Mouse (Mus musculus) hindbrain, embryonic 16.5 days (tissue): ENCODE measurements around the gene Endou. TPM values are rescaled to one million over a fixed set of nuclear protein-coding genes. Genes with fewer than 3 reads are reported as not detected.
A peak's percentile ranks its signal among the peaks of the same experiment; 100 is the strongest.

Source experiments
- ATAC-seq: fragments of 200-750 bp; cut with Nextera tagmentation; 2 replicates; pipeline ENCODE4 v1.8.0; 2017; ENCODE audit warnings: moderate TSS enrichment, moderate library complexity
- H3K27ac ChIP-seq: fragments of 300-500 bp; sonication (generic); 2 replicates; pipeline ENCODE4 v1.5.1; 2014; ENCODE audit warnings: low read depth, mild to moderate bottlenecking, control low read depth, low read length, moderate library complexity
- H3K27me3 ChIP-seq: fragments of 300-500 bp; sonication (generic); replicated peaks from 2 replicates; pipeline ENCODE4 v1.6.1; 2014; ENCODE audit warnings: low read length; ENCODE audit not compliant: control insufficient read depth, insufficient read depth
- H3K36me3 ChIP-seq: fragments of 300-500 bp; sonication (generic); 2 replicates; pipeline ENCODE4 v1.6.1; 2014; ENCODE audit warnings: mild to moderate bottlenecking, low read length, moderate library complexity, mixed read lengths; ENCODE audit not compliant: control insufficient read depth, insufficient read depth
- H3K4me1 ChIP-seq: fragments of 300-500 bp; sonication (generic); 2 replicates; pipeline ENCODE4 v1.6.1; 2014; ENCODE audit warnings: low read depth, low read length; ENCODE audit not compliant: control insufficient read depth, insufficient read depth
- H3K4me2 ChIP-seq: fragments of 300-500 bp; sonication (generic); 2 replicates; pipeline ENCODE4 v1.6.1; 2014; ENCODE audit warnings: mild to moderate bottlenecking, low read length, control low read depth, moderate library complexity
- H3K4me3 ChIP-seq: fragments of 300-500 bp; sonication (generic); 2 replicates; pipeline ENCODE4 v1.5.1; 2014; ENCODE audit warnings: mild to moderate bottlenecking, low read length, control low read depth, moderate library complexity
- H3K9ac ChIP-seq: fragments of 300-500 bp; sonication (generic); 2 replicates; pipeline ENCODE4 v1.6.1; 2014; ENCODE audit warnings: low read depth, mild to moderate bottlenecking, control low read depth, low read length, moderate library complexity
- H3K9me3 ChIP-seq: fragments of 300-500 bp; sonication (generic); 2 replicates; pipeline ENCODE4 v1.6.1; 2014; ENCODE audit warnings: mild to moderate bottlenecking, low read length, moderate library complexity; ENCODE audit not compliant: control insufficient read depth
- WGBS: fragments of 180-500 bp; shearing (Covaris S2); extraction: QIAGEN DNeasy Blood & Tissue Kit; methylation state at CpG from one replicate; pipeline ENCODE4 v1.1.7; 2014; 5-methylcytosine and 5-hydroxymethylcytosine counted together
- polyA plus RNA-seq: library from polyadenylated mRNA; unstranded; fragments of >200 nt; fragmentation: Nextera tagmentation; extraction: Ambion mirVana; gene quantifications from 2 replicates; pipeline ENCODE4 v1.2.1, GENCODE M21; 2015

Gene Endou
- polyA plus RNA-seq, 1 experiment from 2014 or later, result 0.14 TPM

DNA sequence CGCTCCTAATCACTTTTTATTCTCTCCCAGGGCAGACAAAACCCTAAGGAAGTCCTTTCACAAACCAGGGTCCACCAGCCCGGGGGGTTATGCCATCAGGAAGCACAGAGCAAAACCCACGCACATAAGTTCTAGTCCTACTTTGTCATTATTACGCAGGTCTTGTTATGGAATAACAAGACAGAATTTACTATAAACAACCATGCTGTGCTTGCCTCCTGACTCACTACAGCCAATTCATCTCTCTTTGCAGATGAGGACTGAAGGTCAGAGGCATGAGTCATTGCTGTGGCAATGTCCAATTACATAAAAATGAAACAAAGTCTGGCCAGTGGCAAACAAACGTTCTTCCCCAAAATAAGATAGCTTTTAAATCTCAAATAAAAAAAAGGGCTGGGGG is 37.7 kb downstream of the Endou start:
- H3K27ac ChIP-seq, result no peak overlapping the region
- no peak overlapping the region for H3K9ac ChIP-seq
- H3K4me3 ChIP-seq, result no peak overlapping the region
- H3K9me3 ChIP-seq, result no peaks in the 10 kb centered on the region
- H3K27me3 ChIP-seq, result no peaks in the 10 kb centered on the region
- H3K4me1 ChIP-seq, result no peaks in the 10 kb centered on the region
- peaks cover 26% of the 10 kb centered on the region for H3K36me3 ChIP-seq
- 91% methylated on average over 5 of the region's 5 CpGs for WGBS
- no peak overlapping the region for H3K4me2 ChIP-seq
- no peak for ATAC-seq

DNA sequence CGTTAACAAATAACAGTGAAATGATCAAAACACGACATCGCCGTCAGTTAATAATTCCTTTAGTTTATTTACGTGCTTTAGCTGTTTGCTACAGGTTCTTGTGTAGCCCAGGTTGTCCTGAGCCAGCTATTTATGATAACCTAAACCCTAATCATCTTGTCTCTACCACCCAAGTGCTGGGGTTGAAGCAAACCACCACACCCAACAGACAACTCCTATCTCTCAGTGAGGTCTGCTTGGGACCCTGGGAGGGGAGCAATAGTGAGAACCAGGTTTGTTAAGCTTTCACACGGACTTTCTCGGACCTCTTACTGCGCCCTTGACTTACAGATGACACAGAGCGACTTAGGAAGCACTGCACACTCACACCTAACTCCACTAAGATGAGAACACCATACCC is 47.0 kb downstream of the Endou start:
- peaks cover 43% of the 10 kb centered on the region for H3K36me3 ChIP-seq
- no peaks in the 10 kb centered on the region for H3K27me3 ChIP-seq
- H3K4me1 ChIP-seq, result no peaks in the 10 kb centered on the region; the same call in 1 of the 2 replicates
- WGBS, result 97% methylated on average over 9 of the region's 9 CpGs
- H3K9ac ChIP-seq, result no peak overlapping the region
- no peak for ATAC-seq
- no peak overlapping the region for H3K4me3 ChIP-seq
- H3K9me3 ChIP-seq, result no peaks in the 10 kb centered on the region
- H3K4me2 ChIP-seq, result no peak overlapping the region
- H3K27ac ChIP-seq, result no peak overlapping the region

DNA sequence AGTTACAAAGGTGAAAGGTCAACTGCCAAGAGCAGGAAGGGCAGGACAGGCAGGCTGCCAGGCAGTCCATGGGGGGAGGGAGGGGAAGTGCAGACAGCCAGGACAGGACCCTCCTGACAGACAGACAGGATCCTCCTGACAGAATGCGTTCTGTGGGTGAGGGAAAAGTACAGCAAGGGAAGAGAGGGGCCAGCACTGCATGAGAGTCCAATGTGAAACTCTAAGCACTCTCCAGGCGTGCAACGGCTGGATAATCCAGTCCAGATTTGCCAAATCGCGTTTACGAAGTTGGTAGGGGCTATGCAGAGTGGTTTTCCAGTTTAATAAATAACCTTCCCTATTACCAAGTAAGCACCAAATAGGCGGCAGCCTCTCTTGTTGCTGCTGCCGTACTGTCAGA is 49.1 kb downstream of the Endou start:
- no peak overlapping the region for H3K27ac ChIP-seq
- 86% methylated on average over 8 of the region's 8 CpGs for WGBS
- H3K36me3 ChIP-seq, result peaks cover 49% of the 10 kb centered on the region
- no peaks in the 10 kb centered on the region for H3K27me3 ChIP-seq
- H3K9me3 ChIP-seq, result no peaks in the 10 kb centered on the region
- ATAC-seq, result no peak
- no peak overlapping the region for H3K4me3 ChIP-seq
- no peaks in the 10 kb centered on the region; the same call in 1 of the 2 replicates for H3K4me1 ChIP-seq
- H3K4me2 ChIP-seq, result no peak overlapping the region
- no peak overlapping the region for H3K9ac ChIP-seq

DNA sequence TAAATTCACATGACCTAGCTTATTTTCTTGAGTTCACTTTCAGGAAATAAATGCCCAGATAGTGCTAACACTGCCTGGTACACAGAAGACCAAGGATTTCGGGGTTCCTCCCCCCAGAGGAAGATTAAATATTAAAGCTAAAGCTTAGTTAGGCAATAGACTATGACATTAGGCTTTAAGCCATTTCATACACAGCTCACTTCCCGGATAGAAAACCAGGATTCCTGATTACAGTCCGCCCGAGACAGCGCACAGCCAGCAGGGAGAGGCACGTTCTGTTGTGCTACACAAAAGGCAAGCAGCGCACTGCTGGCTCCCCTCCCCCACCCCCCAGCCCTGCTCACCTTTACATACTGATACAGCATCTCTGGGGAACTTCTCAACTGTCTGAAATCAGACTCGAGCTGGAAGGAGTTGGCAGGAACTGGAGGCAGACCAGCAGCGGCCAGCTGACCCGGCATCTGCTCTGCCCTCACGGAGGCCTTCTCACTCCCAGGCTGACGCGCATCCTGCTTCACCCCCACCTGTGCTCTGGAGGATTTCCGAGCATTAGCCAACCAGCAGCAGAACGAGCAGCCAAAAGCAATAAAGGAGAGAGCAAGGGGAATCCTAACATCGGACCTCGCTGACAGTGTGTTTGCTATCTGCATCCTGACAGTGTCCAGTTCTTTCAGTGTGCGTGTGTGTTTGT is 51.0 kb downstream of the Endou start:
- Histone ChIP-seq H3K4me1 (no peaks in the 10 kb centered on the region; the same call in 1 of the 2 replicates), H3K4me2 (peak overlapping the region; percentile 6), H3K4me3 (no peak overlapping the region), H3K9ac (peak overlapping the region; percentile 31; the same call in 1 of the 2 replicates), H3K27me3 (no peaks in the 10 kb centered on the region), H3K36me3 (peaks cover 45% of the 10 kb centered on the region), H3K27ac (0 out of 2 replicates have a peak overlapping the region, but pooled peaks have one; percentile 8), H3K9me3 (no peaks in the 10 kb centered on the region)
- ATAC-seq, result 0 out of 2 replicates have a peak, but pooled peaks have one; percentile 50
- 61% methylated on average over 18 of the region's 18 CpGs for WGBS

DNA sequence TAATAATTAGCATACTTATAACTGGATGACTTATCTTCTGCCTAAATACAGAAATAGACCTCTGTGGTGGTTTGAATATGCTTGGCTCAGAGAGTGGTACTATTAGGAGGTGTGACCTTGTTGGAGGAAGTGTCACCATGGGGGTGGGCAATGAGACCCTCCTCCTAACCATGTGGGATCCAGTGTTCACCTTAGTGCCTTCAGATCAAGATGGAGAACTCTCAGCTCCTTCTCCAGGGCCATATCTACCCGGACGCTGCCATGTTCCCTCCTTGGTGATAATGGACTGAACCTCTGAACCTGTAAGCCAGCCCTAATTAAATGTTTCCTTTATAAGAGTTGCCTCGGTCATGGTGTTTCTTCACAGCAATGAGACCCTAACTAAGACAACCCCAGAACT is 53.8 kb downstream of the Endou start:
- Histone ChIP-seq H3K9me3 (no peaks in the 10 kb centered on the region), H3K36me3 (peaks cover 43% of the 10 kb centered on the region), H3K4me3 (no peak overlapping the region), H3K27me3 (no peaks in the 10 kb centered on the region), H3K27ac (no peak overlapping the region), H3K4me1 (peaks cover 5% of the 10 kb centered on the region), H3K4me2 (no peak overlapping the region), H3K9ac (no peak overlapping the region)
- ATAC-seq, result no peak
- 97% methylated on average over 3 of the region's 3 CpGs for WGBS

DNA sequence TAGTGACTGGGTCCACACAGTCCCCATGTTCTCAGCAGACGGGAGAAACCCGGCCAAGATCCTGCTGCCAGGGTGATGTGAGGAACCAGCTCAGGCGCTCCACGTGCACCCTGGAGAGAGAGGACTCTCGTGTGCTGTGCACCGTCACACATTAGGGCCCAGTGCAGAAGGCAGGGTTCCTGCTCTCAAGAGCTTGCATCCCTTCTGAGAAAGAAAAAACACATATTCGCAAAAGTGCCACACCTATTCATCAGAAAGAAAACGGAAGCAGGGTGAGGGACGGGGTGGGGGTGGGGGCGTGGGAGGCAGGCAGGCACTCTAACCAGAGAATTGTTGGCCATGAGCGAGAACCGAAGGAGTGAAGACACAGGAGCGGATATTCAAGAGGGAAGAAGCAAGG is 55.2 kb downstream of the Endou start:
- no peak for ATAC-seq
- Histone ChIP-seq H3K9me3 (no peaks in the 10 kb centered on the region), H3K4me1 (peaks cover 13% of the 10 kb centered on the region), H3K4me2 (no peak overlapping the region), H3K27ac (no peak overlapping the region), H3K9ac (no peak overlapping the region), H3K27me3 (no peaks in the 10 kb centered on the region), H3K36me3 (peaks cover 34% of the 10 kb centered on the region), H3K4me3 (no peak overlapping the region)
- WGBS, result 91% methylated on average over 13 of the region's 13 CpGs

DNA sequence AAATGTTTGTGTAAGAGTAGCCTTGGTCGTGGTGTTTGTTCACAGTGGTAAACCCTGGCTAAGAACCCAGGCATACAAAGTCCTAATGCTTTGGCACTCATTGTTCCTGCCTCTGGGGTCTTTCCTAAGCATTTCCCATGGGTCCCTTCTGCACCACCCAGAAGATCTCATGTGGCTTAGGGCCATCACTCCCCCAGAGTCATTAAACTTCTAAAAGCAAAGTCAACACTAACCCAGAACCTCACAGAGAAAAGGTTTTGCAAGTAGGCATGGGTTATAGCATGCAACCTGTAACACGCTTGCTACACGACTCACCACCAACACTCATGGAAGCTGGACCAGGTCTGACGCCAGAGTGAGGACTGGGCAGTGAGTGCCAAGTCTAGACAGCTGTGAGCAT is 56.7 kb downstream of the Endou start:
- 96% methylated on average over 4 of the region's 4 CpGs for WGBS

DNA sequence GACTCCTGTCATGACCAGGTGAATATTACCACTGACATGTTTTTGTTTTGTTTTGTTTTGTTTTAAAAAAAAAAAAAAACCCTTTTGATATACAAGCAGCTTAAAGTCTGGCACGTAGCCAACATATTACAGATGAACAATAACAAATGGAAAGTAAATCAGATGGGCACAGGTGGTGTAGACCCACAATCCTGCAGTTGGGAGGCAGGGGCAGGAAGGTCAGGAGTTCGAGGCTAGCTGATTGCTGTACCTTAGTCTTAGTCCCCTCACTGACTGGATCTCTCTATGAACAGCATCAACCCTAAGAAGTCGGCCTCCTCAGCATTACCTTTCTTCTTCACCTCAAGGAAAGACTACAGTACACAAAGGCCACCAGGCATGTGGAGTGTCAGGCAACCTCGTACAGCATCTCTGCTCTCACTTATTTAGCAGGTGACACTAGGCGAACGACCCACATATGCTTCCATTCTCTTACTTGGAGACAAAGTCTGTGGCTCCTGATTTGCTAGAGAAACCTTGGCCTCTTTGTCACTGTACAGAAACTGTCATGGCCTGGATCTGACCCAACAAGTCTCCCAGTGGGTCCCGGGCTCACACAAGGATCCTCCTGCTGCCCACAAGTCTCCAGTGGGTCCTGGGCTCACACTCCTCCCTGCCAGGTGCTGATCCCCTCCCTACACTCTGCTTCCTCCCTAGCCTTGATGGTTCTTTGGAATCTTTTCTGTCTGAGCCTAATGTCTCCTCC is 57.7 kb downstream of the Endou start:
- H3K9ac ChIP-seq, result no peak overlapping the region
- no peak overlapping the region for H3K4me3 ChIP-seq
- no peaks in the 10 kb centered on the region for H3K9me3 ChIP-seq
- peaks cover 29% of the 10 kb centered on the region for H3K36me3 ChIP-seq
- peaks cover 13% of the 10 kb centered on the region for H3K4me1 ChIP-seq
- H3K27ac ChIP-seq, result no peak overlapping the region
- ATAC-seq, result no peak
- 89% methylated on average over 7 of the region's 7 CpGs for WGBS
- no peak overlapping the region for H3K4me2 ChIP-seq
- no peaks in the 10 kb centered on the region for H3K27me3 ChIP-seq

More for the DNA sequence above, 56.7 kb downstream of the Endou start:
- Histone ChIP-seq H3K27me3 (no peaks in the 10 kb centered on the region), H3K4me1 (peaks cover 13% of the 10 kb centered on the region), H3K9ac (no peak overlapping the region), H3K27ac (no peak overlapping the region), H3K36me3 (peaks cover 29% of the 10 kb centered on the region), H3K4me2 (no peak overlapping the region), H3K9me3 (no peaks in the 10 kb centered on the region), H3K4me3 (no peak overlapping the region)
- ATAC-seq, result no peak

DNA sequence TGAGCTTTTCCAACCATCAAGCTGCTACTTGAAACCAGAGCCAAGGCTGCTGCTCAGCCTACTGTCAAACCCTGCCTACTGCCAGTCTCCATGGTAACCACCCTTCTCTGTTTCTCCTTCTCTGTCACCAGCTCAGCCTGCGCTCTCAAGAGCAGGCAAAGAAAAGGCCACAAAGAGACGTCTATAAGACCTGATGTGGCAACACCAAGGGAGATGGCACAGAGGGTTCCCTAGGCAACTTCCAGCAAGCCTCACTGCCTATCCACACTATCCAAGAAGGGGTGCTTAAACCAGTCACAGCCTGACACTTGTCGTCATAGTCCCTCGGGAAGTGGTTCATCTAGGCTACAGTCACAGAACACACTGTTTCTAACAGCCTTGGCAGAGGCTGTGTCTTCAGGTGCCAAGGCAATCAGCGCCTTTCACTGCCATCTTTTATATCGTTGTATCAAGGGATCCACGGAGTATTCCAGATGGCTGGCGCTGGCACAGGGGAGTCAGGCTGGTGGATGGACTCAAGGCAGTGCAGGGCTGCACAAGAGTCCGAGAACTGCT is 58.9 kb downstream of the Endou start:
- Histone ChIP-seq H3K4me2 (0 out of 2 replicates have a peak overlapping the region, but pooled peaks have one; percentile 2), H3K36me3 (peaks cover 18% of the 10 kb centered on the region), H3K27ac (peak overlapping the region; percentile 84), H3K27me3 (no peaks in the 10 kb centered on the region), H3K9me3 (no peaks in the 10 kb centered on the region), H3K4me3 (no peak overlapping the region), H3K4me1 (peaks cover 13% of the 10 kb centered on the region), H3K9ac (0 out of 2 replicates have a peak overlapping the region, but pooled peaks have one; percentile 13)
- WGBS, result 29% methylated on average over 9 of the region's 9 CpGs
- peak; percentile 92 for ATAC-seq
